Mouse (Mus musculus): ENCODE results near the gene Mtln. TPM values are rescaled to one million over a fixed set of nuclear protein-coding genes. Genes with fewer than 3 reads are reported as not detected.
A peak's percentile ranks its signal among the peaks of the same experiment; 100 is the strongest.

Gene Mtln
- polyA plus RNA-seq, 1 experiment from 2014 or later = 50.4 TPM

GRCm38 (mm10) chr2:127773938-127774577 is 18.2 kb downstream of the Mtln start:
- no peak overlapping the region for H3K4me2 ChIP-seq (ENCODE audit: low read length)
- WGBS = 54% methylated on average over 15 of the region's 15 CpGs

GRCm38 (mm10) chr2:127761587-127761986 is 30.7 kb downstream of the Mtln start:
- 74% methylated on average over 5 of the region's 5 CpGs for WGBS
- ATAC-seq (ENCODE audit: insufficient number of reproducible peaks, insufficient read depth, low FRiP score, low read depth) = no peak
- no peak overlapping the region for H3K4me3 ChIP-seq (ENCODE audit: control insufficient read depth in 1 of 2, insufficient read depth in 1 of 2, low read depth in 1 of 2, low read length in 2 of 2)

More at GRCm38 (mm10) chr2:127773938-127774577, 18.2 kb downstream of the Mtln start:
- no peak overlapping the region for H3K4me3 ChIP-seq (ENCODE audit: control insufficient read depth in 1 of 2, insufficient read depth in 1 of 2, low read depth in 1 of 2, low read length in 2 of 2)
- no peak for ATAC-seq (ENCODE audit: insufficient number of reproducible peaks, insufficient read depth, low FRiP score, low read depth)
- H3K9me3 ChIP-seq (ENCODE audit: control insufficient read depth, low read length) = no peaks in the 10 kb centered on the region
- no peak overlapping the region for H3K27ac ChIP-seq (replicated peaks in 1 of 2; ENCODE audit: control insufficient read depth in 1 of 2, insufficient read depth in 1 of 2, low read depth in 2 of 2, low read length in 2 of 2)
- no peaks in the 10 kb centered on the region for H3K27me3 ChIP-seq (ENCODE audit: control insufficient read depth, insufficient read depth, low read length)
- H3K36me3 ChIP-seq (ENCODE audit: control insufficient read depth, insufficient read depth, low read length) = peaks cover 24% of the 10 kb centered on the region
- H3K9ac ChIP-seq (ENCODE audit: low read length) = no peak overlapping the region
- no peaks in the 10 kb centered on the region for H3K4me1 ChIP-seq (ENCODE audit: control insufficient read depth in 2 of 2, insufficient read depth in 2 of 2, low read length in 2 of 2)

GRCm38 (mm10) chr2:127760429-127761000 is 31.8 kb downstream of the Mtln start:
- 69% methylated on average over 10 of the region's 10 CpGs for WGBS

More at GRCm38 (mm10) chr2:127761587-127761986, 30.7 kb downstream of the Mtln start:
- Histone ChIP-seq H3K27ac (replicated peaks in 1 of 2; ENCODE audit: control insufficient read depth in 1 of 2, insufficient read depth in 1 of 2, low read depth in 2 of 2, low read length in 2 of 2) (no peak overlapping the region), H3K9me3 (ENCODE audit: control insufficient read depth, low read length) (no peaks in the 10 kb centered on the region), H3K4me2 (ENCODE audit: low read length) (no peak overlapping the region), H3K9ac (ENCODE audit: low read length) (no peak overlapping the region), H3K36me3 (ENCODE audit: control insufficient read depth, insufficient read depth, low read length) (peaks cover 16% of the 10 kb centered on the region; the same call in 1 of the 2 replicates), H3K27me3 (ENCODE audit: control insufficient read depth, insufficient read depth, low read length) (no peaks in the 10 kb centered on the region), H3K4me1 (ENCODE audit: control insufficient read depth in 2 of 2, insufficient read depth in 2 of 2, low read length in 2 of 2) (peaks cover 3 to 19% of the 10 kb centered on the region in 2 experiments)

GRCm38 (mm10) chr2:127760014-127760413 is 32.3 kb downstream of the Mtln start:
- H3K9me3 ChIP-seq (ENCODE audit: control insufficient read depth, low read length) = no peaks in the 10 kb centered on the region
- H3K4me2 ChIP-seq (ENCODE audit: low read length) = no peak overlapping the region
- no peak overlapping the region for H3K27ac ChIP-seq (replicated peaks in 1 of 2; ENCODE audit: control insufficient read depth in 1 of 2, insufficient read depth in 1 of 2, low read depth in 2 of 2, low read length in 2 of 2)
- no peak for ATAC-seq (ENCODE audit: insufficient number of reproducible peaks, insufficient read depth, low FRiP score, low read depth)
- WGBS = 80% methylated on average over 6 of the region's 6 CpGs
- H3K27me3 ChIP-seq (ENCODE audit: control insufficient read depth, insufficient read depth, low read length) = no peaks in the 10 kb centered on the region
- H3K36me3 ChIP-seq (ENCODE audit: control insufficient read depth, insufficient read depth, low read length) = 0 out of 2 replicates have a peak, but pooled peaks cover 12% of the 10 kb centered on the region
- H3K4me1 ChIP-seq (ENCODE audit: control insufficient read depth in 2 of 2, insufficient read depth in 2 of 2, low read length in 2 of 2) = peaks cover 3 to 19% of the 10 kb centered on the region in 2 experiments
- H3K9ac ChIP-seq (ENCODE audit: low read length) = no peak overlapping the region; the same call in 1 of the 2 replicates
- no peak overlapping the region for H3K4me3 ChIP-seq (ENCODE audit: control insufficient read depth in 1 of 2, insufficient read depth in 1 of 2, low read depth in 1 of 2, low read length in 2 of 2)

More at GRCm38 (mm10) chr2:127760429-127761000, 31.8 kb downstream of the Mtln start:
- Histone ChIP-seq H3K9me3 (ENCODE audit: control insufficient read depth, low read length) (no peaks in the 10 kb centered on the region), H3K27ac (replicated peaks in 1 of 2; ENCODE audit: control insufficient read depth in 1 of 2, insufficient read depth in 1 of 2, low read depth in 2 of 2, low read length in 2 of 2) (no peak overlapping the region), H3K36me3 (ENCODE audit: control insufficient read depth, insufficient read depth, low read length) (peaks cover 15% of the 10 kb centered on the region; the same call in 1 of the 2 replicates), H3K9ac (ENCODE audit: low read length) (no peak overlapping the region; the same call in 1 of the 2 replicates), H3K4me3 (ENCODE audit: control insufficient read depth in 1 of 2, insufficient read depth in 1 of 2, low read depth in 1 of 2, low read length in 2 of 2) (no peak overlapping the region), H3K4me1 (ENCODE audit: control insufficient read depth in 2 of 2, insufficient read depth in 2 of 2, low read length in 2 of 2) (peaks cover 3 to 19% of the 10 kb centered on the region in 2 experiments), H3K27me3 (ENCODE audit: control insufficient read depth, insufficient read depth, low read length) (no peaks in the 10 kb centered on the region), H3K4me2 (ENCODE audit: low read length) (no peak overlapping the region)
- ATAC-seq (ENCODE audit: insufficient number of reproducible peaks, insufficient read depth, low FRiP score, low read depth) = no peak

GRCm38 (mm10) chr2:127759157-127759880 is 33.0 kb downstream of the Mtln start:
- H3K9ac ChIP-seq (ENCODE audit: low read length) = no peak overlapping the region
- no peaks in the 10 kb centered on the region for H3K27me3 ChIP-seq (ENCODE audit: control insufficient read depth, insufficient read depth, low read length)
- no peaks in the 10 kb centered on the region for H3K9me3 ChIP-seq (ENCODE audit: control insufficient read depth, low read length)
- H3K4me3 ChIP-seq (ENCODE audit: control insufficient read depth in 1 of 2, insufficient read depth in 1 of 2, low read depth in 1 of 2, low read length in 2 of 2) = no peak overlapping the region
- H3K4me1 ChIP-seq (ENCODE audit: control insufficient read depth in 2 of 2, insufficient read depth in 2 of 2, low read length in 2 of 2) = peaks cover 3 to 19% of the 10 kb centered on the region in 2 experiments
- peak overlapping the region in 1 of 2 experiments; percentile 42; a peak in 2 of 4 replicates for H3K27ac ChIP-seq (replicated peaks in 1 of 2; ENCODE audit: control insufficient read depth in 1 of 2, insufficient read depth in 1 of 2, low read depth in 2 of 2, low read length in 2 of 2)
- 30% methylated on average over 5 of the region's 5 CpGs for WGBS
- 0 out of 2 replicates have a peak, but pooled peaks cover 12% of the 10 kb centered on the region for H3K36me3 ChIP-seq (ENCODE audit: control insufficient read depth, insufficient read depth, low read length)
- no peak overlapping the region for H3K4me2 ChIP-seq (ENCODE audit: low read length)
- ATAC-seq (ENCODE audit: insufficient number of reproducible peaks, insufficient read depth, low FRiP score, low read depth) = no peak

- H3K9ac ChIP-seq (ENCODE audit: low read length) = peak overlapping the region; percentile 35
- WGBS = 28% methylated on average over 8 of the region's 8 CpGs
- H3K9me3 ChIP-seq (ENCODE audit: control insufficient read depth, low read length) = no peaks in the 10 kb centered on the region
- ATAC-seq (ENCODE audit: insufficient number of reproducible peaks, insufficient read depth, low FRiP score, low read depth) = no peak
- no peaks in the 10 kb centered on the region for H3K27me3 ChIP-seq (ENCODE audit: control insufficient read depth, insufficient read depth, low read length)
- peak overlapping the region; percentile 26; the same call in 1 of the 2 replicates for H3K4me2 ChIP-seq (ENCODE audit: low read length)
- peaks cover 3 to 19% of the 10 kb centered on the region in 2 experiments for H3K4me1 ChIP-seq (ENCODE audit: control insufficient read depth in 2 of 2, insufficient read depth in 2 of 2, low read length in 2 of 2)
- H3K4me3 ChIP-seq (ENCODE audit: control insufficient read depth in 1 of 2, insufficient read depth in 1 of 2, low read depth in 1 of 2, low read length in 2 of 2) = no peak overlapping the region
- 0 out of 2 replicates have a peak, but pooled peaks cover 8% of the 10 kb centered on the region for H3K36me3 ChIP-seq (ENCODE audit: control insufficient read depth, insufficient read depth, low read length)
- no peak overlapping the region for H3K27ac ChIP-seq (replicated peaks in 1 of 2; ENCODE audit: control insufficient read depth in 1 of 2, insufficient read depth in 1 of 2, low read depth in 2 of 2, low read length in 2 of 2)
Measured at GRCm38 (mm10) chr2:127757171-127757570, 35.1 kb downstream of the Mtln start.

GRCm38 (mm10) chr2:127754113-127754512 is 38.2 kb downstream of the Mtln start:
- H3K4me2 ChIP-seq (ENCODE audit: low read length) = no peak overlapping the region
- H3K4me3 ChIP-seq (ENCODE audit: control insufficient read depth in 1 of 2, insufficient read depth in 1 of 2, low read depth in 1 of 2, low read length in 2 of 2) = no peak overlapping the region
- H3K36me3 ChIP-seq (ENCODE audit: control insufficient read depth, insufficient read depth, low read length) = no peaks in the 10 kb centered on the region
- no peak overlapping the region for H3K9ac ChIP-seq (ENCODE audit: low read length)
- no peaks in the 10 kb centered on the region for H3K27me3 ChIP-seq (ENCODE audit: control insufficient read depth, insufficient read depth, low read length)
- ATAC-seq (ENCODE audit: insufficient number of reproducible peaks, insufficient read depth, low FRiP score, low read depth) = no peak
- WGBS = 86% methylated on average over 4 of the region's 4 CpGs
- H3K4me1 ChIP-seq (ENCODE audit: control insufficient read depth in 2 of 2, insufficient read depth in 2 of 2, low read length in 2 of 2) = peaks cover 0 to 8% of the 10 kb centered on the region in 2 experiments; a peak in 2 of 4 replicates
- no peak overlapping the region for H3K27ac ChIP-seq (replicated peaks in 1 of 2; ENCODE audit: control insufficient read depth in 1 of 2, insufficient read depth in 1 of 2, low read depth in 2 of 2, low read length in 2 of 2)
- no peaks in the 10 kb centered on the region for H3K9me3 ChIP-seq (ENCODE audit: control insufficient read depth, low read length)
